19 mouse cellular contexts compared by ENCODE assay signal in genomic region chr1:132396705-132397104, GRCm38 (mm10). TPM values are rescaled to one million over a fixed set of nuclear protein-coding genes. Genes with fewer than 3 reads are reported as not detected.
DNase-seq lines count a peak whose midpoint lies in the region; ATAC-seq and TF ChIP-seq lines count a peak whose summit lies in the region.
"Had no signal": no experiment of that assay in that cellular context is flagged by ENCODE, and none has a peak within 500 bp of the region (broad histone marks: within the 10 kb centered on the region; RNA-seq: fewer than 3 reads in every experiment).

No protein-coding gene starts in this region.

- H3K4me3 ChIP-seq in forebrain, postnatal 0 days (ENCODE audit: low read depth, low read length), result no peak overlapping the region
- H3K4me3 ChIP-seq in forebrain, embryonic 12.5 days (replicated peaks), result no peak overlapping the region
- H3K4me3 ChIP-seq in liver, embryonic 11.5 days (ENCODE audit: low read depth, low read length), result no peak overlapping the region
- H3K4me3 ChIP-seq: embryonic facial prominence, embryonic 10.5 days; embryonic facial prominence, embryonic 12.5 days had no signal

- peak; percentile 15 for DNase-seq in forebrain, postnatal 0 days
- DNase-seq in R1 (ENCODE audit: low read depth, low spot score), result peak; percentile 39
- peak; percentile 49 for DNase-seq in brain, embryonic 14.5 days (ENCODE audit: low read depth)
- DNase-seq in liver, embryonic 11.5 days (ENCODE audit: low spot score), result no peak
- no peak for DNase-seq in cerebellum, adult 11-12 months
- DNase-seq: adrenal gland, adult 2 months; adrenal gland, postnatal 10 days; adrenal gland, postnatal 25 days; cerebellum, adult 11 months; cerebellum, adult 2 months; cerebellum, adult 9-10 months; cerebellum, postnatal 10 days; cerebellum, postnatal 25 days had no signal

- H3K27ac ChIP-seq in forebrain, postnatal 0 days (ENCODE audit: low read depth, low read length), result no peak overlapping the region
- no peak overlapping the region for H3K27ac ChIP-seq in forebrain, embryonic 12.5 days
- H3K27ac ChIP-seq in liver, embryonic 11.5 days (ENCODE audit: low read depth, low read length), result no peak overlapping the region
- H3K27ac ChIP-seq: embryonic facial prominence, embryonic 10.5 days; embryonic facial prominence, embryonic 12.5 days had no signal

- TF ChIP-seq CTCF in forebrain, postnatal 0 days (IDR thresholded peaks at IDR 0.05; ENCODE audit: low read depth), result no peak
- TF ChIP-seq CTCF in brain, embryonic 14.5 days (IDR thresholded peaks at IDR 0.05; ENCODE audit: borderline replicate concordance, extremely low read depth, insufficient read depth, insufficient read length), result no peak

- H3K9me3 ChIP-seq in forebrain, postnatal 0 days (ENCODE audit: low read length), result no peaks in the 10 kb centered on the region
- H3K9me3 ChIP-seq in forebrain, embryonic 12.5 days, result no peaks in the 10 kb centered on the region
- H3K9me3 ChIP-seq in liver, embryonic 11.5 days (ENCODE audit: control insufficient read depth, low read length), result no peaks in the 10 kb centered on the region
- H3K9me3 ChIP-seq: embryonic facial prominence, embryonic 10.5 days; embryonic facial prominence, embryonic 12.5 days had no signal

- no peak overlapping the region for H3K9ac ChIP-seq in forebrain, postnatal 0 days
- H3K9ac ChIP-seq in forebrain, embryonic 12.5 days, result no peak overlapping the region
- H3K9ac ChIP-seq in liver, embryonic 11.5 days (ENCODE audit: low read depth, low read length), result no peak overlapping the region
- H3K9ac ChIP-seq: embryonic facial prominence, embryonic 12.5 days had no signal

- H3K4me1 ChIP-seq in forebrain, postnatal 0 days (ENCODE audit: insufficient read depth), result no peaks in the 10 kb centered on the region; the same call in 1 of the 2 replicates
- peaks cover 9% of the 10 kb centered on the region; the same call in 1 of the 2 replicates for H3K4me1 ChIP-seq in forebrain, embryonic 12.5 days
- no peaks in the 10 kb centered on the region; the same call in 1 of the 2 replicates for H3K4me1 ChIP-seq in liver, embryonic 11.5 days (replicated peaks; ENCODE audit: control insufficient read depth, insufficient read depth, low read length)

- H3K27me3 ChIP-seq in forebrain, postnatal 0 days (ENCODE audit: insufficient read depth, low read length), result no peaks in the 10 kb centered on the region
- H3K27me3 ChIP-seq in forebrain, embryonic 12.5 days, result peaks cover 5% of the 10 kb centered on the region; the same call in 1 of the 2 replicates
- H3K27me3 ChIP-seq in liver, embryonic 11.5 days (replicated peaks; ENCODE audit: control insufficient read depth, insufficient read depth, low read length), result no peaks in the 10 kb centered on the region
- H3K27me3 ChIP-seq: embryonic facial prominence, embryonic 12.5 days had no signal

- H3K36me3 ChIP-seq in forebrain, postnatal 0 days (ENCODE audit: insufficient read depth), result no peaks in the 10 kb centered on the region
- no peaks in the 10 kb centered on the region for H3K36me3 ChIP-seq in forebrain, embryonic 12.5 days (replicated peaks)
- H3K36me3 ChIP-seq in liver, embryonic 11.5 days (ENCODE audit: control insufficient read depth, insufficient read depth, low read length), result no peaks in the 10 kb centered on the region
- H3K36me3 ChIP-seq: embryonic facial prominence, embryonic 10.5 days; embryonic facial prominence, embryonic 12.5 days had no signal

- ATAC-seq in forebrain, postnatal 0 days, result peak; percentile 54; the same call in 1 of the 2 replicates
- ATAC-seq in forebrain, embryonic 12.5 days (ENCODE audit: low FRiP score), result no peak
- ATAC-seq in liver, embryonic 11.5 days (replicated peaks; ENCODE audit: low FRiP score), result no peak
- ATAC-seq: forebrain, embryonic 14.5 days; forebrain, embryonic 16.5 days; Patski had no signal

- 60% methylated on average over 2 of the region's 2 CpGs for WGBS in forebrain, postnatal 0 days
- WGBS in forebrain, embryonic 12.5 days, result 80% methylated on average over 2 of the region's 2 CpGs
- WGBS in liver, embryonic 11.5 days, result 67% methylated on average over 2 of the region's 2 CpGs

- no peak overlapping the region for H3K4me2 ChIP-seq in forebrain, postnatal 0 days (ENCODE audit: low read depth)
- H3K4me2 ChIP-seq in forebrain, embryonic 12.5 days, result no peak overlapping the region
- H3K4me2 ChIP-seq in liver, embryonic 11.5 days, result no peak overlapping the region
- H3K4me2 ChIP-seq: embryonic facial prominence, embryonic 12.5 days had no signal

- no peak for TF ChIP-seq POLR2A in brain, embryonic 14.5 days (IDR thresholded peaks at IDR 0.05; ENCODE audit: borderline replicate concordance, extremely low read depth, insufficient read depth, insufficient read length, poor library complexity, severe bottlenecking)

RNA-seq across cellular contexts. Expression of gene Tmcc2, which starts 5.6 kb away (rescaled TPM):
- total RNA-seq in forebrain, postnatal 0 days (2014; rRNA removed), result 104 TPM in 2 replicates
- polyA plus RNA-seq in forebrain, postnatal 0 days (2015; fragmentation: Nextera tagmentation; extraction: Ambion mirVana), result 37.4 and 41.9 TPM in 2 replicates
- polyA plus RNA-seq in forebrain, embryonic 12.5 days (2016; fragmentation: Nextera tagmentation; extraction: Ambion mirVana), result 24.0 and 26.9 TPM in 2 replicates
- 53.1 and 74.0 TPM in 2 replicates for polyA plus RNA-seq in brain, embryonic 14.5 days (2012; rRNA removed)
- 24.6 and 28.1 TPM in 2 replicates for polyA plus RNA-seq in liver, embryonic 11.5 days (2014; fragmentation: Nextera tagmentation; extraction: Ambion mirVana)

RNA-seq across cellular contexts. Expression of gene Dstyk, which starts 20.6 kb away (rescaled TPM):
- 18.3 and 18.9 TPM in 2 replicates for total RNA-seq in forebrain, postnatal 0 days (2014; rRNA removed)
- 4.8 and 6.0 TPM in 2 replicates for polyA plus RNA-seq in forebrain, postnatal 0 days (2015; fragmentation: Nextera tagmentation; extraction: Ambion mirVana)
- polyA plus RNA-seq in forebrain, embryonic 12.5 days (2016; fragmentation: Nextera tagmentation; extraction: Ambion mirVana), result 14.7 and 16.1 TPM in 2 replicates
- polyA plus RNA-seq in brain, embryonic 14.5 days (2012; rRNA removed), result 13.4 and 13.6 TPM in 2 replicates
- 7.2 TPM in 2 replicates for polyA plus RNA-seq in liver, embryonic 11.5 days (2014; fragmentation: Nextera tagmentation; extraction: Ambion mirVana)

Comparison
In these comparisons a context has a peak if more than half of its experiments do, and no peak if none do; other contexts are left out.
1. DNase-seq: peak in forebrain, postnatal 0 days (single experiment), R1 (single experiment) and brain, embryonic 14.5 days (single experiment); none in liver, embryonic 11.5 days (single experiment) and cerebellum, adult 11-12 months (single experiment).